Mouse (Mus musculus): ENCODE data around the gene Rcn1. TPM values are rescaled to one million over a fixed set of nuclear protein-coding genes. Genes with fewer than 3 reads are reported as not detected.

Gene Rcn1
- polyA plus RNA-seq (2011; ENCODE audit: insufficient read depth, insufficient read length, low replicate concordance, missing spikeins): 6.0 and 18.3 TPM in 2 replicates

DNA sequence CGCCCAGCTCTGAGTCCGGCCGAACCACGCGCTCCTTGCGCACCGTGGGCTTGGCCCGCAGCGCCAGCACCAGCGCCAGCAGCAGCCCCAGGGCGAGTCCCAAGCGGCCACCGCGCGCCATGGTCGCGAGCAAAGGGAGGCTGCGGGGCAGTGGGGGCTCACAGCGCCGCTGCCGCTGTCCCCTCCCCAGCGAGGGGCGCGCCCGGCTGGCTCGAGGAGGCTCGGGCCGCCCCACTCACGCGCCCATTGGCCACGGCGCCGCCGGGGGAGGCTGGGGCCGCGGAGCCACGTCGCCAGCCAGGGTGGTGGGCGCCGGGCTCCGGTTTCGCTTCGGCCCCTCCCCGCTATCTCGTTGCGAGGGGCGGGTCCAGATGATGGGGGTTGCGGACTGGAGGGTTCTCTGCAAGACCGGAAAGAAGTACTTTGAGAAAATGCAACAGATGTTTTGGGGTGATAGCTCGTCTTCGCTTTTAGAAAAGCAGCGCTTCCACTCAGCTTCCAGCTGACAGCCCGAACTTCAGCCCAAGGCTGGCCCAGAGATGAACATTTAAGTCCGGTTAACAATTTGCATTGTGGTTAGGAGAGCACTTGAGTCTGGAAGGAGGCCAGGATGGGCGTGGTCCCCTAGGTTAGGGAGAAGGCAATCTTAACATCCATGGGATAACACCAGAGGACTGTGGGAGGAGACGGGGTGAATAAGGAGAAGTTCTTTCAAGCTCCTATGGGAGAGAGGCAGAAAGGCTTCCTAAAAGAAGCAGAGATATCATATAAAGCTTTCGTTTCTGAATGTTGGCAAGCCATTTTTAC, at the start of gene Rcn1:
TSS of gene Rcn1 (minus strand) at position 235 of the 807 bp plus-strand sequence.
- Histone ChIP-seq H3K4me3 (replicated peaks; ENCODE audit: control insufficient read depth, low read depth, low read length) (peak within 1 kb of the TSS; percentile 90), H3K27ac (ENCODE audit: control insufficient read depth, insufficient read depth, low read depth, low read length, poor library complexity) (peak within 1 kb of the TSS; percentile 87), H3K4me1 (ENCODE audit: control insufficient read depth, insufficient read depth, low read length) (peaks cover 3% of the 10 kb centered on the region; the same call in 1 of the 2 replicates)
- under 1% methylated on average over 57 of the region's 57 CpGs for WGBS
- no peak for TF ChIP-seq CTCF (IDR thresholded peaks at IDR 0.05; ENCODE audit: control insufficient read depth, insufficient read depth, low read length)
- peak; percentile 4; the same call in 1 of the 2 replicates for TF ChIP-seq POLR2A (IDR thresholded peaks at IDR 0.05; ENCODE audit: borderline replicate concordance, control insufficient read depth, low read depth, low read length)

GRCm38 (mm10) chr2:105444072-105444471, 45.0 kb upstream of the Rcn1 start:
- H3K27ac ChIP-seq (ENCODE audit: control insufficient read depth, insufficient read depth, low read depth, low read length, poor library complexity): no peak overlapping the region
- no peak overlapping the region for H3K4me3 ChIP-seq (replicated peaks; ENCODE audit: control insufficient read depth, low read depth, low read length)
- no peaks in the 10 kb centered on the region for H3K4me1 ChIP-seq (ENCODE audit: control insufficient read depth, insufficient read depth, low read length)
- TF ChIP-seq CTCF (IDR thresholded peaks at IDR 0.05; ENCODE audit: control insufficient read depth, insufficient read depth, low read length) (peak; percentile 34; the same call in 1 of the 2 replicates), POLR2A (IDR thresholded peaks at IDR 0.05; ENCODE audit: borderline replicate concordance, control insufficient read depth, low read depth, low read length) (no peak)
- 34% methylated on average over 3 of the region's 3 CpGs for WGBS

DNA sequence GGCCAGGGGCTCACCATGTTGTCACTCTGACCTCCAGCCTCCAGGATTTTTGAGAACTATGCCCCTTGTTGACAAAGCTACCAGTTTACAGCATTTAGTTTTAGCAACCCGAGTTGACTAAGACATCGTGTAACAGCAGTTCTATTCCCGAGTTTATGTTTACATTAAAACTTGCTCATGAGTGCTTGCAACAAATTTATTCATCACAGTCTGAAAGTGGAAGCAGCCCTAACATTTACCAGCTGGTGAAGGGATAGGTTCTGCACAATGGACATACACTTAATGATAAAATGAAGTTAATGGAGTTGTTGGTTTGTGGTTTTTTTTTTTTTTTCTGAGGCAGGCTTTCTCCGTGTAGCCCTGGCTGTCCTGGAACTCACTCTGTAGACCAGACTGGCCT, 39.9 kb upstream of the Rcn1 start:
- no peaks in the 10 kb centered on the region for H3K4me1 ChIP-seq (ENCODE audit: control insufficient read depth, insufficient read depth, low read length)
- 70% methylated on average over 4 of the region's 4 CpGs for WGBS
- no peak for TF ChIP-seq POLR2A (IDR thresholded peaks at IDR 0.05; ENCODE audit: borderline replicate concordance, control insufficient read depth, low read depth, low read length)
- TF ChIP-seq CTCF (IDR thresholded peaks at IDR 0.05; ENCODE audit: control insufficient read depth, insufficient read depth, low read length): no peak
- H3K4me3 ChIP-seq (replicated peaks; ENCODE audit: control insufficient read depth, low read depth, low read length): no peak overlapping the region
- no peak overlapping the region for H3K27ac ChIP-seq (ENCODE audit: control insufficient read depth, insufficient read depth, low read depth, low read length, poor library complexity)

- H3K4me1 ChIP-seq (ENCODE audit: control insufficient read depth, insufficient read depth, low read length): no peaks in the 10 kb centered on the region
- WGBS: 75% methylated on average over 2 of the region's 2 CpGs
Measured at GRCm38 (mm10) chr2:105438525-105438924, 39.4 kb upstream of the Rcn1 start.

GRCm38 (mm10) chr2:105432927-105433326, 33.8 kb upstream of the Rcn1 start:
- Histone ChIP-seq H3K4me1 (ENCODE audit: control insufficient read depth, insufficient read depth, low read length) (no peaks in the 10 kb centered on the region), H3K27ac (ENCODE audit: control insufficient read depth, insufficient read depth, low read depth, low read length, poor library complexity) (no peak overlapping the region), H3K4me3 (replicated peaks; ENCODE audit: control insufficient read depth, low read depth, low read length) (no peak overlapping the region)
- no peak for TF ChIP-seq CTCF (IDR thresholded peaks at IDR 0.05; ENCODE audit: control insufficient read depth, insufficient read depth, low read length)
- no peak for TF ChIP-seq POLR2A (IDR thresholded peaks at IDR 0.05; ENCODE audit: borderline replicate concordance, control insufficient read depth, low read depth, low read length)
- whole genome bisulfite sequencing: 21% methylated on average over 10 of the region's 10 CpGs

More at GRCm38 (mm10) chr2:105438525-105438924, 39.4 kb upstream of the Rcn1 start:
- TF ChIP-seq CTCF (IDR thresholded peaks at IDR 0.05; ENCODE audit: control insufficient read depth, insufficient read depth, low read length) (no peak), POLR2A (IDR thresholded peaks at IDR 0.05; ENCODE audit: borderline replicate concordance, control insufficient read depth, low read depth, low read length) (no peak)
- Histone ChIP-seq H3K27ac (ENCODE audit: control insufficient read depth, insufficient read depth, low read depth, low read length, poor library complexity) (no peak overlapping the region), H3K4me3 (replicated peaks; ENCODE audit: control insufficient read depth, low read depth, low read length) (no peak overlapping the region)

DNA sequence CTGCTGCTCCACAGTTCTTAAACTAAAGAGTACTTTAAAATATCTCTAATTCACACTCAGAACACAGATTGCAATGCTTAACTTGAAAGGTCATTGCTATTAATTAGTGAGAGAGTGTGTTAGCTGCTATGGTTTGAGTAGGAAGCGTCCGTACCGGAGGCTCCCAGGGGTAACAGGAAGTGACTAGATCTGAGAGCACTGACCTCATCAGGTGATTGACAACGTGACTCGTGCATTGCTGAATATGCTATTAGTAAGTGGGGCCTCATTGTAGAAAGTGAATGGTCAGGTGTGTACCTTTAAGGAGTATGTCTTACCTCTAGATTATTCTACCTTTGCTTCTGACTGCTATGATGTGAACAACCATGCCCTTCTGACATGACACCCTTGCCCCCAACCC, 31.3 kb upstream of the Rcn1 start:
- WGBS: under 1% methylated on average over 5 of the region's 5 CpGs
- TF ChIP-seq CTCF (IDR thresholded peaks at IDR 0.05; ENCODE audit: control insufficient read depth, insufficient read depth, low read length): no peak
- TF ChIP-seq POLR2A (IDR thresholded peaks at IDR 0.05; ENCODE audit: borderline replicate concordance, control insufficient read depth, low read depth, low read length): no peak
- no peaks in the 10 kb centered on the region for H3K4me1 ChIP-seq (ENCODE audit: control insufficient read depth, insufficient read depth, low read length)

DNA sequence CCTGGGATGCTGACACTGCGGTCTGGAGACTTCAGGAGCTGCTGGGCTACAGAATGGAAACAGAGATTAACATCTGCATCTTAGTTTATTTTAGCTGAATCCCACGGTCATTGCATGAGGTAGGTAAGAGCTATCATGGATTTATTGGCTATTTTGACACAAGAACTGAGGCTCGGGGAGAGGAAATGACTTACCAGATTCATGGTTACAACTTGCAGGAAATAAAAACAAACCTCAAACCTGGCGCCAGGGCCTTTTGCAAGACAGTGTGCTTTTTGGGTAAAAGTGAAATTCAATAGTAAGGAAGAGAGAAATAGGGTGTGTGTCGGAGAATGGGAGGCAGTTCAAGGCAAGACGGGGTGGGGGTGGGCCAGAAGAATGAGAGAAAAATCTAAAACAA, 30.8 kb upstream of the Rcn1 start:
- Histone ChIP-seq H3K27ac (ENCODE audit: control insufficient read depth, insufficient read depth, low read depth, low read length, poor library complexity) (no peak overlapping the region), H3K4me1 (ENCODE audit: control insufficient read depth, insufficient read depth, low read length) (no peaks in the 10 kb centered on the region), H3K4me3 (replicated peaks; ENCODE audit: control insufficient read depth, low read depth, low read length) (no peak overlapping the region)
- 6% methylated on average over 6 of the region's 6 CpGs for whole genome bisulfite sequencing
- no peak for TF ChIP-seq POLR2A (IDR thresholded peaks at IDR 0.05; ENCODE audit: borderline replicate concordance, control insufficient read depth, low read depth, low read length)
- no peak for TF ChIP-seq CTCF (IDR thresholded peaks at IDR 0.05; ENCODE audit: control insufficient read depth, insufficient read depth, low read length)

More for the DNA sequence above, 31.3 kb upstream of the Rcn1 start:
- Histone ChIP-seq H3K4me3 (replicated peaks; ENCODE audit: control insufficient read depth, low read depth, low read length) (no peak overlapping the region), H3K27ac (ENCODE audit: control insufficient read depth, insufficient read depth, low read depth, low read length, poor library complexity) (no peak overlapping the region)

DNA sequence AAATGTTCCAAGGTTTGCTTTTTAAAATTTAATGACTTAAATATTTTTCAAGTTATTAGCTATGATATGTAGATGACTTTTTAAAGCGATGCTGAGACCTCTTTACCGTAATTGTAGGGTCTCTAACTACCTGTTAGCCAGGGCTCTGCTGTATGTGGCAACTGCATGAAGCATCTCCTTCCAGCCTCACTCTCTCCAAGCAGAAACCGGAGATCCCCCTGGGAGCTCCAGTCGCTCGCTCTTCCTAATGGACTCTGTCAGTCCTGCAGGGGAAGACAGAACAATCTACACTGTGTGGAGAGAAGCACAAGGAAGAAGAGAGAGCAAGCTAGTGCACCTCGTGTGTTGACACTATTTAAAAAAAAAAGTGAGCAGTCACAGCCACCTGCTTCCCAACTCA, 29.3 kb upstream of the Rcn1 start:
- TF ChIP-seq CTCF (IDR thresholded peaks at IDR 0.05; ENCODE audit: control insufficient read depth, insufficient read depth, low read length) (no peak), POLR2A (IDR thresholded peaks at IDR 0.05; ENCODE audit: borderline replicate concordance, control insufficient read depth, low read depth, low read length) (no peak)
- H3K27ac ChIP-seq (ENCODE audit: control insufficient read depth, insufficient read depth, low read depth, low read length, poor library complexity): no peak overlapping the region
- WGBS: 37% methylated on average over 6 of the region's 6 CpGs
- H3K4me3 ChIP-seq (replicated peaks; ENCODE audit: control insufficient read depth, low read depth, low read length): no peak overlapping the region
- H3K4me1 ChIP-seq (ENCODE audit: control insufficient read depth, insufficient read depth, low read length): no peaks in the 10 kb centered on the region
